Mouse (Mus musculus) G1E (cell line): ENCODE data around the gene Fbxl20.

ENCODE experiments used
- CTCF ChIP-seq: IDR thresholded peaks from 2 replicates; pipeline ENCODE4 v1.5.1; 2012; ENCODE audit warnings: low read depth, low read length, inconsistent platforms, mixed read lengths
- GATA1 ChIP-seq: IDR thresholded peaks from 2 replicates; pipeline ENCODE4 v1.6.1; 2012; ENCODE audit warnings: borderline replicate concordance, low read length, inconsistent platforms, mixed read lengths

DNA sequence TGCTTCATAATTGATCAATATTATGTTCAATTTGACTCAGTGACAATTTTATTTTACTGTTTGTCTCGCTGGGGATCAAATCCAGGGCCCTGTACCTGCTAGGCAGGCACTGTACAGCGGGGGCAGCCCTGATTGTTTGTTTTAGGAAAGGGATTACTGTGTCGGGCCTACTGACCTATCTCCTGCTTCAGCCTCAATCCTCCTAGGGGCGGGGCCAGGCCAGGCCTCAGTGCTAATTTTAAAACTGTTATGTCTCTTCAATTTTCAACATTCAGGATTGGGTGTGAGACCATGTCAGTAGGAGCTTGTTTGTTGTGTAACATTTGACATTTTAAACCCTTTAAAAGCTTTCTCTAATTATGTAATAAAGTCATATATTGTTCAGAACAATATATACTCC is 36.7 kb downstream of the Fbxl20 start:
- TF ChIP-seq GATA1 (no peak), CTCF (no peak)
